Mouse (Mus musculus) megakaryocyte, embryonic 14.5 days (primary cell): ENCODE measurements around the gene Mrpl38. TPM values are rescaled to one million over a fixed set of nuclear protein-coding genes. Genes with fewer than 3 reads are reported as not detected.
A peak's percentile ranks its signal among the peaks of the same experiment; 100 is the strongest.
"Not testable (repeated sequence)": the region's sequence is repeated elsewhere in the genome, so short reads cannot be mapped to it uniquely, and the experiment has no call there.

ENCODE experiments used
- H3K27me3 ChIP-seq: replicated peaks from 2 replicates; pipeline ENCODE3; 2012; ENCODE audit warnings: inconsistent platforms
- H3K36me3 ChIP-seq: replicated peaks from 2 replicates; pipeline ENCODE3; 2012; ENCODE audit warnings: low read length, inconsistent platforms, mixed read lengths
- H3K4me1 ChIP-seq: 2 replicates; pipeline ENCODE4 v1.6.1; 2012; ENCODE audit warnings: inconsistent platforms
- H3K4me3 ChIP-seq: replicated peaks from 2 replicates; pipeline ENCODE3; 2012; ENCODE audit warnings: moderate library complexity, mild to moderate bottlenecking, inconsistent platforms
- H3K9me3 ChIP-seq: 2 replicates; pipeline ENCODE4 v1.6.1; 2012; ENCODE audit warnings: inconsistent platforms
- FLI1 ChIP-seq: IDR thresholded peaks from 2 replicates; pipeline ENCODE4 v1.6.1; 2012; ENCODE audit warnings: low read length, inconsistent platforms, mixed read lengths
- GATA1 ChIP-seq: IDR thresholded peaks from 3 replicates; pipeline ENCODE4 v1.6.1; 2012; ENCODE audit warnings: mixed read lengths, low read length, inconsistent platforms, borderline replicate concordance
- polyA plus RNA-seq: library from polyadenylated mRNA; stranded (reverse); fragments of >175 nt; gene quantifications from 2 replicates; pipeline ENCODE4 v1.2.3, GENCODE M21; 2012; ENCODE audit warnings: low replicate concordance; ENCODE audit not compliant: insufficient read depth

Gene Mrpl38
- polyA plus RNA-seq, 1 experiment, result 80.4 TPM

GRCm38 (mm10) chr11:116130488-116131205 is 8.0 kb downstream of the Mrpl38 start, which contains the start of gene Trim65:
Trim65 (minus strand) TSS chr11:116131128.
- Histone ChIP-seq H3K27me3 (no peaks in the 10 kb centered on the region), H3K9me3 (peaks cover 7% of the 10 kb centered on the region), H3K36me3 (peaks cover 80% of the 10 kb centered on the region), H3K4me1 (peaks cover 85% of the 10 kb centered on the region), H3K4me3 (peak within 1 kb of the TSS; percentile 98)
- TF ChIP-seq FLI1, result no peak

GRCm38 (mm10) chr11:116129993-116130487 is 8.6 kb downstream of the Mrpl38 start:
- H3K9me3 ChIP-seq, result peaks cover 12% of the 10 kb centered on the region
- H3K4me3 ChIP-seq, result peak overlapping the region; percentile 98
- TF ChIP-seq FLI1, result no peak
- TF ChIP-seq GATA1, result no peak
- no peaks in the 10 kb centered on the region for H3K27me3 ChIP-seq
- H3K36me3 ChIP-seq, result peaks cover 82% of the 10 kb centered on the region
- peaks cover 85% of the 10 kb centered on the region for H3K4me1 ChIP-seq

GRCm38 (mm10) chr11:116129091-116129790 is 9.4 kb downstream of the Mrpl38 start:
- Histone ChIP-seq H3K36me3 (peaks cover 80% of the 10 kb centered on the region), H3K4me3 (peak overlapping the region; percentile 98), H3K9me3 (peaks cover 12% of the 10 kb centered on the region), H3K4me1 (peaks cover 82% of the 10 kb centered on the region), H3K27me3 (no peaks in the 10 kb centered on the region)
- TF ChIP-seq FLI1 (no peak), GATA1 (no peak)

- H3K9me3 ChIP-seq, result peaks cover 12% of the 10 kb centered on the region
- peaks cover 81% of the 10 kb centered on the region for H3K36me3 ChIP-seq
- H3K4me1 ChIP-seq, result peaks cover 70% of the 10 kb centered on the region
- no peak overlapping the region for H3K4me3 ChIP-seq
- no peaks in the 10 kb centered on the region for H3K27me3 ChIP-seq
- TF ChIP-seq GATA1 (no peak), FLI1 (no peak)
These were observed 10.7 kb downstream of the Mrpl38 start for GRCm38 (mm10) chr11:116127986-116128385.

- Histone ChIP-seq H3K36me3 (peaks cover 81% of the 10 kb centered on the region), H3K4me3 (no peak within 1 kb of the TSS), H3K9me3 (peaks cover 12% of the 10 kb centered on the region), H3K4me1 (peaks cover 64% of the 10 kb centered on the region), H3K27me3 (no peaks in the 10 kb centered on the region)
- TF ChIP-seq FLI1, result no peak
- no peak for TF ChIP-seq GATA1
These were observed 11.3 kb downstream of the Mrpl38 start, which contains the start of gene Trim47 for GRCm38 (mm10) chr11:116127156-116127980. Trim47 (minus strand) TSS chr11:116127210.

GRCm38 (mm10) chr11:116126261-116126660 is 12.4 kb downstream of the Mrpl38 start:
- peaks cover 56% of the 10 kb centered on the region for H3K4me1 ChIP-seq
- no peak overlapping the region for H3K4me3 ChIP-seq
- TF ChIP-seq GATA1, result no peak
- no peak for TF ChIP-seq FLI1
- no peaks in the 10 kb centered on the region for H3K27me3 ChIP-seq
- peaks cover 12% of the 10 kb centered on the region for H3K9me3 ChIP-seq
- peaks cover 74% of the 10 kb centered on the region for H3K36me3 ChIP-seq

GRCm38 (mm10) chr11:116121731-116122245 is 16.9 kb downstream of the Mrpl38 start:
- Histone ChIP-seq H3K36me3 (peaks cover 79% of the 10 kb centered on the region), H3K4me1 (peaks cover 21% of the 10 kb centered on the region), H3K9me3 (peaks cover 12% of the 10 kb centered on the region)
- not testable (repeated sequence) for H3K27me3 ChIP-seq, H3K4me3 ChIP-seq

GRCm38 (mm10) chr11:116117819-116118218 is 20.8 kb downstream of the Mrpl38 start:
- Histone ChIP-seq H3K9me3 (no peaks in the 10 kb centered on the region; the same call in 1 of the 2 replicates), H3K27me3 (no peaks in the 10 kb centered on the region), H3K4me1 (peaks cover 28% of the 10 kb centered on the region), H3K4me3 (no peak overlapping the region), H3K36me3 (peaks cover 51% of the 10 kb centered on the region)
- no peak for TF ChIP-seq FLI1

GRCm38 (mm10) chr11:116117241-116117640 is 21.4 kb downstream of the Mrpl38 start:
- Histone ChIP-seq H3K4me3 (peak overlapping the region; percentile 33), H3K36me3 (peaks cover 45% of the 10 kb centered on the region), H3K9me3 (no peaks in the 10 kb centered on the region; the same call in 1 of the 2 replicates), H3K4me1 (peaks cover 31% of the 10 kb centered on the region), H3K27me3 (no peaks in the 10 kb centered on the region)
- TF ChIP-seq GATA1, result no peak
- no peak for TF ChIP-seq FLI1
